Mouse (Mus musculus): ENCODE measurements around the gene Id3. TPM values are rescaled to one million over a fixed set of nuclear protein-coding genes. Genes with fewer than 3 reads are reported as not detected.
A peak's percentile ranks its signal among the peaks of the same experiment; 100 is the strongest.
"Not testable (repeated sequence)": the region's sequence is repeated elsewhere in the genome, so short reads cannot be mapped to it uniquely, and the experiment has no call there.

Gene Id3
- 261 and 294 TPM in 2 replicates for polyA plus RNA-seq (2015; fragmentation: Nextera tagmentation; extraction: Ambion mirVana)

- Histone ChIP-seq H3K36me3 (no peaks in the 10 kb centered on the region), H3K4me1 (replicated peaks) (peaks cover 70% of the 10 kb centered on the region), H3K27me3 (no peaks in the 10 kb centered on the region), H3K27ac (peak within 1 kb of the TSS; percentile 90), H3K9me3 (replicated peaks) (no peaks in the 10 kb centered on the region), H3K9ac (peak within 1 kb of the TSS; percentile 73), H3K4me3 (peak within 1 kb of the TSS; percentile 67), H3K4me2 (peak within 1 kb of the TSS; percentile 82)
- peak; percentile 84 for ATAC-seq (replicated peaks; ENCODE audit: insufficient number of reproducible peaks, insufficient read depth, low FRiP score, low read depth)
- under 1% methylated on average over 39 of the region's 39 CpGs for WGBS
Measured at GRCm38 (mm10) chr4:136143193-136143976, at the start of gene Id3. Id3 (plus strand) TSS chr4:136143497.

- no peak for ATAC-seq (replicated peaks; ENCODE audit: insufficient number of reproducible peaks, insufficient read depth, low FRiP score, low read depth)
- no peaks in the 10 kb centered on the region for H3K9me3 ChIP-seq (replicated peaks)
- no peak overlapping the region for H3K4me3 ChIP-seq
- WGBS = 81% methylated on average over 18 of the region's 18 CpGs
- H3K27ac ChIP-seq = no peak overlapping the region
- no peak overlapping the region for H3K4me2 ChIP-seq
- H3K36me3 ChIP-seq = no peaks in the 10 kb centered on the region
- H3K27me3 ChIP-seq = no peaks in the 10 kb centered on the region
- peaks cover 2% of the 10 kb centered on the region for H3K4me1 ChIP-seq (replicated peaks)
- no peak overlapping the region for H3K9ac ChIP-seq
Measured at GRCm38 (mm10) chr4:136094519-136095219, 48.6 kb upstream of the Id3 start.

GRCm38 (mm10) chr4:136095490-136096105 is 47.7 kb upstream of the Id3 start:
- H3K4me1 ChIP-seq (replicated peaks) = peaks cover 11% of the 10 kb centered on the region
- no peaks in the 10 kb centered on the region for H3K36me3 ChIP-seq
- H3K27ac ChIP-seq = no peak overlapping the region
- H3K27me3 ChIP-seq = no peaks in the 10 kb centered on the region
- H3K9ac ChIP-seq = no peak overlapping the region
- H3K4me3 ChIP-seq = no peak overlapping the region
- no peak overlapping the region for H3K4me2 ChIP-seq
- no peaks in the 10 kb centered on the region for H3K9me3 ChIP-seq (replicated peaks)
- WGBS = 72% methylated on average over 9 of the region's 9 CpGs
- no peak for ATAC-seq (replicated peaks; ENCODE audit: insufficient number of reproducible peaks, insufficient read depth, low FRiP score, low read depth)

GRCm38 (mm10) chr4:136096446-136097113 is 46.7 kb upstream of the Id3 start:
- ATAC-seq (replicated peaks; ENCODE audit: insufficient number of reproducible peaks, insufficient read depth, low FRiP score, low read depth) = no peak
- Histone ChIP-seq H3K4me2 (no peak overlapping the region), H3K4me1 (replicated peaks) (peaks cover 14% of the 10 kb centered on the region), H3K9ac (no peak overlapping the region), H3K36me3 (no peaks in the 10 kb centered on the region), H3K4me3 (no peak overlapping the region), H3K27me3 (no peaks in the 10 kb centered on the region), H3K27ac (no peak overlapping the region), H3K9me3 (replicated peaks) (no peaks in the 10 kb centered on the region)
- 69% methylated on average over 11 of the region's 11 CpGs for WGBS

GRCm38 (mm10) chr4:136098446-136098845 is 44.9 kb upstream of the Id3 start:
- no peak overlapping the region for H3K9ac ChIP-seq
- H3K4me3 ChIP-seq = no peak overlapping the region
- H3K36me3 ChIP-seq = no peaks in the 10 kb centered on the region
- no peaks in the 10 kb centered on the region for H3K27me3 ChIP-seq
- no peak overlapping the region for H3K4me2 ChIP-seq
- H3K27ac ChIP-seq = no peak overlapping the region
- H3K9me3 ChIP-seq (replicated peaks) = no peaks in the 10 kb centered on the region
- WGBS = 95% methylated on average over 3 of the region's 3 CpGs
- H3K4me1 ChIP-seq (replicated peaks) = peaks cover 14% of the 10 kb centered on the region
- ATAC-seq (replicated peaks; ENCODE audit: insufficient number of reproducible peaks, insufficient read depth, low FRiP score, low read depth) = no peak

- 47% methylated on average over 12 of the region's 12 CpGs for WGBS
- H3K4me1 ChIP-seq (replicated peaks) = peaks cover 26% of the 10 kb centered on the region
- no peaks in the 10 kb centered on the region for H3K27me3 ChIP-seq
- H3K4me2 ChIP-seq = no peak overlapping the region
- H3K36me3 ChIP-seq = no peaks in the 10 kb centered on the region
- H3K4me3 ChIP-seq = no peak overlapping the region
- ATAC-seq (replicated peaks; ENCODE audit: insufficient number of reproducible peaks, insufficient read depth, low FRiP score, low read depth) = no peak
- no peak overlapping the region for H3K27ac ChIP-seq
- H3K9me3 ChIP-seq (replicated peaks) = no peaks in the 10 kb centered on the region
- H3K9ac ChIP-seq = no peak overlapping the region
Measured at GRCm38 (mm10) chr4:136100396-136101070, 42.8 kb upstream of the Id3 start.

- H3K4me3 ChIP-seq; H3K27ac ChIP-seq; ATAC-seq (replicated peaks; ENCODE audit: insufficient number of reproducible peaks, insufficient read depth, low FRiP score, low read depth); H3K27me3 ChIP-seq; H3K9me3 ChIP-seq (replicated peaks); H3K36me3 ChIP-seq; H3K4me2 ChIP-seq; H3K9ac ChIP-seq: not testable (repeated sequence)
- 75% methylated on average over 4 of the region's 4 CpGs for WGBS
- peaks cover 28% of the 10 kb centered on the region for H3K4me1 ChIP-seq (replicated peaks)
Measured at GRCm38 (mm10) chr4:136101753-136102152, 41.5 kb upstream of the Id3 start.

GRCm38 (mm10) chr4:136104590-136105337 is 38.5 kb upstream of the Id3 start:
- Histone ChIP-seq H3K27me3 (no peaks in the 10 kb centered on the region), H3K9ac (no peak overlapping the region), H3K9me3 (replicated peaks) (no peaks in the 10 kb centered on the region), H3K27ac (peak overlapping the region; percentile 58), H3K4me3 (peak overlapping the region; percentile 20), H3K4me2 (peak overlapping the region; percentile 3; the same call in 1 of the 2 replicates), H3K36me3 (no peaks in the 10 kb centered on the region), H3K4me1 (replicated peaks) (peaks cover 25% of the 10 kb centered on the region)
- peak; percentile 49; the same call in 1 of the 2 replicates for ATAC-seq (replicated peaks; ENCODE audit: insufficient number of reproducible peaks, insufficient read depth, low FRiP score, low read depth)
- WGBS = 21% methylated on average over 18 of the region's 18 CpGs

- no peaks in the 10 kb centered on the region for H3K27me3 ChIP-seq
- H3K27ac ChIP-seq = no peak overlapping the region
- ATAC-seq (replicated peaks; ENCODE audit: insufficient number of reproducible peaks, insufficient read depth, low FRiP score, low read depth) = no peak
- H3K36me3 ChIP-seq = no peaks in the 10 kb centered on the region
- no peaks in the 10 kb centered on the region for H3K9me3 ChIP-seq (replicated peaks)
- H3K4me3 ChIP-seq = no peak overlapping the region
- H3K4me2 ChIP-seq = no peak overlapping the region
- H3K4me1 ChIP-seq (replicated peaks) = peaks cover 19% of the 10 kb centered on the region
- no peak overlapping the region for H3K9ac ChIP-seq
- WGBS = 58% methylated on average over 7 of the region's 7 CpGs
Measured at GRCm38 (mm10) chr4:136106880-136107301, 36.4 kb upstream of the Id3 start.

GRCm38 (mm10) chr4:136109153-136109552 is 34.1 kb upstream of the Id3 start:
- Histone ChIP-seq H3K27me3 (no peaks in the 10 kb centered on the region), H3K4me2 (no peak overlapping the region), H3K9me3 (replicated peaks) (no peaks in the 10 kb centered on the region), H3K9ac (no peak overlapping the region), H3K4me1 (replicated peaks) (peaks cover 19% of the 10 kb centered on the region), H3K27ac (no peak overlapping the region), H3K4me3 (no peak overlapping the region), H3K36me3 (no peaks in the 10 kb centered on the region)
- no peak for ATAC-seq (replicated peaks; ENCODE audit: insufficient number of reproducible peaks, insufficient read depth, low FRiP score, low read depth)
- WGBS = 92% methylated on average over 2 of the region's 2 CpGs

Measured in heart, embryonic 15.5 days (tissue).